Mouse (Mus musculus): ENCODE measurements around the gene Myom3.

Gene Myom3

GRCm38 (mm10) chr4:135855080-135855479 lies 95.6 kb downstream of the Myom3 start:
- DNase-seq (ENCODE audit: inconsistent ontology term): no peak

DNA sequence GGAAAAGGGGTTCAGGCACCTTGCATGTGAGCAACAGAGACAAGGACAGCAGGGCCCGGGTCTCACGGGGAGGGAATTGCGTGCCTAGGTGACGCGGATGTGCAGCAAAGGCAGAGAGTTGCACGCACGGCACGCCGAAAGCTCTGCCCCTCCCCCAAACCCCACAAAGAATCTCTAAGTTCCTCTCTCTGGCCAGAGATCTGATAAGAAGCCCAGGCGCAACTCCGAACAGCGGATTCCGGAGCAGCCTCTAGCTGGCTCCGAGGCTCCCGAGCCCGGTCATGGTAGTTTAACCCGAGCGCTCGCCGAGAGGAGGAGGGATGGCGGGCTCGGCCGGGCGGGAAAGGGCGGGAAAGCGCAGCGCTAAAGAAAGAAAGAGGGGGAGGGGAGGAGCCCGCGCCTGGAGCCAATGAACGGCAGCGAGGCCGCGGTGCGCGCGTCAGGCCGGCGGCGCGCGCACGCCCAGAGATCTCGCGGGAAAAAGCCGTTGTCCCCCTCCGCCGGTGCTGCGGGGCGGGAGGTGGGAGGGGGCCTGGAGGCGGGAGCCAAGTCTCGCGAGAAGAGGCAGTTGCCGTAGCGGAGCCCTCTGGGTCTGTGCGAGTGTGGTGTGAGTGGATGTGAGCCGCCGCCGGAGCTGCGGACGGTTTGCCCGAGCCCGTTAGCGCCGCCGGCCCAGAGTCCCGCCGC lies 96.2 kb downstream of the Myom3 start, which contains the start of gene Srsf10:
Srsf10 (plus strand) TSS at position 212 of the 687 bp plus-strand sequence.
- peak; percentile 99 for DNase-seq (ENCODE audit: inconsistent ontology term)

DNA sequence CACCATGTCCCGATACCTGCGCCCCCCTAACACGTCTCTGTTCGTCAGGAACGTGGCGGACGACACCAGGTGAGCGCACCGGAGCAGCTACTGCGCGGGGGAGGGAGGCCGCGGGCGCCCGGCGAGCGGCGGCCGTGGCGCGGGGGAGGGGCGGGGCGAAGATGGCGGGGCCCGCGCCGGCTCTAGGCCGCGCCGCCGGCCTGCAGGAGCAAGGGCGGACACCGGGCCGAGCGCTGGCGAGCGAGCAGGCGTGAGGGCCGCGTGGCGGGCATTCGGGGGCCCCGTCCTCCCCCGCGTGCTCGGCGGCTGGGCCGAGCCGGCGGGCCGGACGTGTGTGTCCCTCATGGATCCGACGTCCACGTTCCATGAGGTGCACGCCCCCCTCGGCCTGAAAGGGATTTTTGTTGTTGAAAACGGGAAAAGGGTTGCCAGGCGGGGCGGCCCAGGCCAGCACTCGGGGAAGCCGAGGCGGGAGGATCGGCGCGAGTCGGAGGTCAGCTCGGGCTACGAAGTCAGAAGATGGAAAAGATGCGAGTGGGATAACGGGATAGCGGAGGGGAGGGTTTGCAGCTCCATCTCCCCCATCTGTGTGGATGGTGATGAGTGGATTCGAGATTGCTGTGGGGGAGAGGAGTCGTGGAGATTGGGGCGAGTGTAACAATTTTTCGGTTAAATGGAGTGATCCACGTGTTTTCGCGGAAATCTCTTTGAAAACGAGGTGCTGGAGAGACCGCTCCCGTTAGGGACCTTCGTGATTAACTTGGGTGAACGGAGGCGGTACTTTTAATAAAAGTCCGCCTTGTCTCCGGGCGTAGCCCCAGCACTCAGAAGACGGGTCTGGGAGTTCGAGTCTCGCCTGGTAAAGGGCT lies 96.9 kb downstream of the Myom3 start:
- DNase-seq (ENCODE audit: inconsistent ontology term): peak; percentile 85

DNA sequence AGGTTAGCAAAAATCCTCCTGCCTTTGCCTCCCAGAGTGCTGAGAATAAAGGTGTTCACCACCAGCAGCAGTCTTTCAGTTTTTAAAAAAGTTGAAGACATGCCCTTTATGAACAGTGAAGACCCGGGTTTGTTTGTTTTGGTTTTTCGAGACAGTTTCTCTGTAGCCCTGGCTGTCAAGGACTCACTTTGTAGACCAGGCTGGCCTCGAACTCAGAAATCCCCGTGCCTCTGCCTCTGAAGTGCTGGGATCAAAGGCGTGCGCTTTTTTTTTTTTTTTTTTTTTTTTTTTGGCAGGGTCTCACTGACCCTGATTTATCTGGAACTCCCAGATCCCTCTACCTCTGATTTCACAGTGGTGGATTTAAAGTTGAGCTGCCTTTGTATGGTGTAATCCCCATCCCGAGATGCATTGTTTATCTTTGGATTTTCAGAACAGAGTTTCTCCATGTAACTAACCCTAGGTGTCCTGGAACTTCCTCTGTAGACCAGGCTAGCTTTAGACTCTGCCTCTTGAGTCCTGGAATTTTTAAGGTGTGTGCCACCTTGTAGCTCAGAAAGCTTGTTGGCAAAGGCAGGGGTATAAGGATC lies 98.2 kb downstream of the Myom3 start:
- DNase-seq (ENCODE audit: inconsistent ontology term): no peak

All from Muller cell, postnatal 12 days (primary cell).